Mouse (Mus musculus) ES-CJ7 (cell line): ENCODE measurements at regions not wholly inside any gene's neighbourhood (a gene's known extent, or its start where the extent isn't known, plus 50 kb on each side); places are given as distances from the start of the nearest gene placed in this dataset.

Experiments
- DNase-seq: peaks from one replicate; pipeline ENCODE4 v3.0.0; 2011; ENCODE audit warnings: low read depth, low spot score

DNA sequence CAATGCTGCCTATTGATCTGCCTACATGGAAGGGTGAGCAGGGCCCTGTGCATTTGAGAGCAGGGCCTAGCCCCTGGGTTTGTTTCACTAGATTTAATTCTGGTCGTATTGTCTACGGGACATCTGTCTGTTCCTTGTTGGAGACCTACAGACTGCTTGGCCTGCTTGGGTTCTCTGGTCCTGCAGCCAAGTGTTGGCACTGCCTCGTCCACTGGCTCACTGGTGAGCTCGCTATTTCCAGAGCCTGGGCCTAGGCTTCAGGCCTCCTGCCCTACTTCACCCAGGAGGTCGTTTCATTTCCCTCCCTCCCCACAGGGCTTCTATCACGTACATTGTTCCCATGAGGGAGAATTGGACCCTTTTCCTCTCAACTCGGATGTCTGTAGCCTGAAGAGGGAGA is 62.2 kb upstream of the Blcap start:
- no peak for DNase-seq

DNA sequence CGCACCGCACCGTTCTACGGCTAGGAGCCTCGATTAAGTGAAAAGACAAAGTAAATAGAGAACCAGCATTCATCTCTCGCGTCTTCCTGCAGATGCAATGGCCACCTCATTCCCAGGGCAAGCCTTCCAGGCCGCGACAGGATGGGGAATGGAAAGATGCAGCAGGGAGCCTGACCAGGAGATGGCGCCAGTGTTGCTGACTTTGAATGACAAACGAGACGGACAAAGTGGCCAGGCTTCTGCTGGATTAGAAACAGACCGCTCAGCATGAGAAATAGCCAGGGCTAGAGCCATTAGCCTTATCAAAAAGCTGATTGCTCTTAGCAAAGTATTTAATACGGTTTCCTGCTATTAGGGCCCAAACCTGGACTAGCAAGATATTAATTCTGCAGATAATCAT is 64.6 kb upstream of the Blcap start:
- peak; percentile 77 for DNase-seq

DNA sequence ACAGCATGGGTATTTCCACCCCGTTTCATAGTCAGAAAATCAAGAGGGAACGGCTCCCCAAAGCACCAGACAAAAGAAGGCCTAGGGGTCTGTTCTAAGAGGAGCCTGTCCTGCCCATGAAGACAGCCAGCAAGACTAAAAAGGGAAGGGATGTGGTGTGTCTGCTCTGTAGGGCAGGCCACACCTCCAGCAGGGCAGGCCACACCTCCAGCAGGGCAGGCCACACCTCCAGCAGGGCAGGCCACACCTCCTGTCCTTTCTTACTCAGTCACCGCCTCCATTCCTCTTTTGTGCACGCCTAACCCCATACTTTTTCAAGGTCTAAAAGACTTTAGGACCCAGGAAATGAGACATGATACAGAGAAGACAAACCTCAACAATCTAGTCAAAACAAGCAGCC is 69.8 kb upstream of the Blcap start:
- DNase-seq = peak; percentile 43

DNA sequence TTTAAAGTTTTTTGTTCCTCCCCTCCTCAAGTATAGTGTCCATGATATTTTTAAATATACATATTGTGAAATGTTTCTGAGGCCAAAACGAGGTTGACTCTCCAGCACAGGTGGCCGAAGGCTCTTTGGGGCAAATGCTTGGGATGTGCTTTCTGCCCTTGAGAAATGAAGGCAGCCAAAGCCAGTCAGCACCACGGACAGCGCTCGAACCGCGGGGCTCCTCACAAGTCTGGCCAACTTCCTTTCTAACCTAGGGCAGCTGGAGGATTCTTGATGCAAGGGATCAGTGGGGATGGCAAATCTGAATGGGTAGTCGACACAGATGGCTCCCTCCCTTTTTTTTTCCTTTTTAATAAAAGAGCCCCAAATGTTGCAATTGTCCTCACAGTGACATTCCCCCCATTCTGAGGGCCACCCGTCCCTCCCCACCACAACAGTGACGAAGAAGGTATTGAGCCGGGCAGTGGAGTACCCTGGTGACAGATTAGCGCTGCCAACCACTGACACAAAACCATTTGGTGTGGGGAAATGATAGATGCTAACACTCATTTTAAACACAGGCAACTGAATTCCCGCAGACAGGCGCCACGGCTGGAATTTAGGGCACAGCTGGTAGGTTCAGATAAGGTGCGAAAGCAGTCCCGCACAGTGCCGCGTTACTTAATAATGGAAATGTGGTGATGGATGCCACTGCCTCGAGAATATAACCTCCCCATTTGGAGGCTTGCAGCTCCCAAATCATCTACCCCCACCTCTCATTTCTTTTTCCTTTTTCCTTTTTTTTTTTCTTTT is 73.4 kb upstream of the Ctnnbl1 start:
- DNase-seq = peak; percentile 83

DNA sequence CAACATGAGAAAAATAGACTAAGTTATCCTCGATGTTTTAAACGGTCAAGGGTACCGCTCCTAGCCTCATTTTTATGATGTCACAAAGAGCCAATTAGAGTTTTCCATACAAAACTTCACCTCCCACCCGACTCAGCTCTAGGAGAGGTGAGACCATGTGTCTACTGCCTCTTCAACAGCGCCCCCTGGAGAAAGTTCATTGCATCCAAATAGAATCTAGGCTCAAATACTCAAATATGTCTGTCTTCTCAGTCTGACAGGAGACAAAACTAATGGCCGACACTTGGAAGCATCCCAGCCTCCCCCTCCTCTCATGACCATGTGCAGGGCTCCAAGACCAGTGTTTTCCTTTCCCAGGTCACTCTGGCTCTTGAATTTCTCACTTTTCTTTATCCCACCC is 72.7 kb upstream of the Ctnnbl1 start:
- DNase-seq = peak; percentile 67

DNA sequence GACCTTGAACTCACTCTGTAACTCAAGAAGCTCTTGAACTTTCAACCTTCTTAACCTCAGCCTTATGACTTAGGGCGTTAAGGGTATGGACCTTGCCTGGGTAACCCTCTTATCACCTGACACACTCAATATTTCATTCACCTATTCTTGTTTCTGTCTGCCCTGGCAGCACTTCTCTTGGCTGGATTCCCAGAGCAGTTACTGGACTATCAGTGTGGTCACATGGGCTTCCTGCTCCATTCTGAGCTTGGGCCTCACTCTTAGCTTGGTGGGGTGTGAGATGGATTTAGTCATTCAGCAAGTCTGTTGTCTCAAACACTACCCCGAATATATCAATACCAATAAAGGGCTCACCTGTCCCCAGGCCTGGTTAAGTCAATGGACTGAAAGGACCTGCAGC is 67.0 kb upstream of the Ctnnbl1 start:
- DNase-seq = no peak

DNA sequence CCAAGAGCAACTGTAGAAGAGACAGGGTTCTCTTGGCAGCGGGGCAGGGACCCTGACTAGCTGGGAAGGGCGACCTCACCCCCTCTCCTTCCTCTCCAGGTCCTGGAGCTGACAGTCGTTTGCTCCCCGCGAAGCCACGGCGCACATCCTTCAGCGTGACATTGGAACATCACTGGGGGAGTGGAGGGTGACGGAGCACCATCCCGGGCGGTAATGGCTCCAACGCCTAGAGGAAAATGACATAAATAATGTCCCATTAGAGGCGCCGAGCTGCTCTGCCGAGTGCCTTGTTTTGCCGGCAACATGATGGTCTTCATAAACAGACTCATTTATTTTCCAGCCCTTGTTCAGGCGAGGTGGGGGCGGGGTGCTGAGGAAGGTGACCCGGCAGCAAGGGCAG is 62.3 kb upstream of the Ctnnbl1 start:
- DNase-seq = peak; percentile 11

DNA sequence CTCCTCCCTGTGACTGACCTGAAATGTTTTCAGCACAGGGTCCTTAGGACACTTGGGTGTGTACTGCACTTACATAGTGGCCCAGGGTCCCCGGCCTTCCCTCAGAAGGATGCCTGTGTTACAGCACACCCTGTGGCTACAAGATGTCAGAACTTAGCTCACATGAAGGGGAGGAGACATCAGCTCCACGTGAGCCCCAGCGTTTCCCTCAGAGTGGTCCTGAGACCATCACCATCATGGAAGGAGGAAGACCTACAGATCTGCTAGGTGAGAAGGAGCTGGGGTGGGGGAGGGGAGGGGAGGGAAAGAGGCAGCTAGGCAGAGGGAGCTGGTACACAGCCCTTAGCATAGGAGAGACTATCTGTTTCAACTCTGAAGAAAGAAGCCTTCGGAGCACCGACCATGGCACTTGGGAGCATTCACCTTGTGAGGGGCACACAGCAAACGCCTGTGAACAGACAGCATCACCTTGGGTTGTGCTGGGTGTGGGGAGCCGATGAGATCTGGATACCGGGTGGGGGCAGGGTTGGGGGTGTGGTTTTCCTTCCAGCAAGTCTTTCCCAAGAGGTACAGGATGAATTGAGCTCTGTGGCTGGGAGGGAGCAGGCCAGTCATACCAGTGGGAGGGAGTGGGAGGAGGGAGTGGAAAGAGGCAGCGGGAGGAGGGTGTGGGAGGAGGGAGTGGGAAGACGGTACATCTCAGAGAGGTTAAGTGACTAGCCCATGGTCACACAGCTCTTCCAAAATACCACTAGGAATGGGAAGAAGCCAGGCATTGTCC is 60.6 kb upstream of the Ctnnbl1 start:
- peak; percentile 86 for DNase-seq

DNA sequence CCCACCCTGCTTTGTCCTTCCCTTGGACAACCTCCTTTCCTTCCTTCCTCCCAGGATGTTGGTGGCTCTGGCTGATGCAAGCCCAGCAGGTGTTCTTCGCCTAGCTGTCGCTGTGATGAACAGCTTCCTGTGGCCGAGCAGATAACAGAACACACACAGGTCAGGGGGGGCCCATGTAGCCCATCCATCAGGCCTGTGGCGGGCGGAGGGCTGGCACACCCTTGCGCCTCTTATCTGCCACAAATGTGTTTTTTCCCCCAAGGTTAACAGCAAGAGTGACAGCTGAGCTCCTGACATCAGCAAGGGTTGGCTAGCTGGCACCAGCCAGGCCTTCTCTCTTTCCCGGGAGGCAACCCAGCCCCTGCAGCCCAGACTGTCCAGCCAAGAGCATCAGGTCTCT is 59.9 kb upstream of the Ctnnbl1 start:
- DNase-seq = no peak

DNA sequence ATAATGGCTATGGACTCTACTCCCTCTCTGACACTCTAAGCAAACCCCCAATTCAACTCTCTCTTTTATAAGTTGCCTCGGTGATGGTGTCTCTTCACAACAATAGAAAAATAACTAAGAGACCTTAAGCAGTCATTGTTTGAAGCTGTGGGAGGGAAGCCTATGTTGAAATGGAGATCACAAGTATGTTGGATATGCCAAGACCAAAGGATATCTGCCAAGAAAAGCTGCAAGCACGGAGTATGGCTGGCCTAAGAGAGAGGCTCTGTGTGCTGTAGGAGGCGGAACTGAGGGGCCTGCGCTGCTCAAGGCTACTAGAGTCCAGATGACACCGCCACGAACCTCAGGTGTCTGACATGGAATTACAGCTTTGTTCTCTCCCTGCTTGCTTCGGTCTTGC is 55.3 kb upstream of the Ctnnbl1 start:
- DNase-seq = no peak
